Mouse (Mus musculus): ENCODE results near the gene Cdh13. TPM values are rescaled to one million over a fixed set of nuclear protein-coding genes. Genes with fewer than 3 reads are reported as not detected.
A peak's percentile ranks its signal among the peaks of the same experiment; 100 is the strongest.

Gene Cdh13
- polyA plus RNA-seq, 1 experiment from 2014 or later, result 24.3 TPM

GRCm38 (mm10) chr8:119304196-119304595 lies 1020.7 kb downstream of the Cdh13 start:
- H3K27ac ChIP-seq (replicated peaks; ENCODE audit: low read depth, low read length), result no peak overlapping the region
- ATAC-seq (ENCODE audit: low read depth), result no peak

GRCm38 (mm10) chr8:119311412-119311811 lies 1027.9 kb downstream of the Cdh13 start:
- no peak overlapping the region for H3K9ac ChIP-seq (ENCODE audit: low read depth, low read length)
- H3K27ac ChIP-seq (replicated peaks; ENCODE audit: low read depth, low read length), result no peak overlapping the region
- no peaks in the 10 kb centered on the region for H3K9me3 ChIP-seq (ENCODE audit: control insufficient read depth, low read length)
- ATAC-seq (ENCODE audit: low read depth) (no peak), DNase-seq (ENCODE audit: low spot score) (no peak)
- no peaks in the 10 kb centered on the region for H3K27me3 ChIP-seq (replicated peaks; ENCODE audit: control insufficient read depth, insufficient read depth, low read length)
- H3K36me3 ChIP-seq (ENCODE audit: control insufficient read depth, insufficient read depth, low read length), result no peaks in the 10 kb centered on the region
- WGBS, result 28% methylated on average over 3 of the region's 3 CpGs
- no peak overlapping the region for H3K4me2 ChIP-seq (ENCODE audit: low read depth, low read length)
- H3K4me1 ChIP-seq (ENCODE audit: control insufficient read depth, insufficient read depth, low read length), result no peaks in the 10 kb centered on the region
- no peak overlapping the region for H3K4me3 ChIP-seq (ENCODE audit: low read depth, low read length)

More at GRCm38 (mm10) chr8:119304196-119304595, 1020.7 kb downstream of the Cdh13 start:
- WGBS, result 73% methylated on average over 8 of the region's 8 CpGs
- H3K4me1 ChIP-seq (ENCODE audit: control insufficient read depth, insufficient read depth, low read length), result no peaks in the 10 kb centered on the region
- 0 out of 2 replicates have a peak, but pooled peaks cover 14% of the 10 kb centered on the region for H3K9me3 ChIP-seq (ENCODE audit: control insufficient read depth, low read length)
- no peaks in the 10 kb centered on the region for H3K36me3 ChIP-seq (ENCODE audit: control insufficient read depth, insufficient read depth, low read length)
- no peak overlapping the region for H3K4me2 ChIP-seq (ENCODE audit: low read depth, low read length)
- H3K4me3 ChIP-seq (ENCODE audit: low read depth, low read length), result no peak overlapping the region
- DNase-seq (ENCODE audit: low spot score), result no peak
- no peaks in the 10 kb centered on the region for H3K27me3 ChIP-seq (replicated peaks; ENCODE audit: control insufficient read depth, insufficient read depth, low read length)
- no peak overlapping the region for H3K9ac ChIP-seq (ENCODE audit: low read depth, low read length)

- no peak overlapping the region for H3K4me3 ChIP-seq (ENCODE audit: low read depth, low read length)
- H3K9me3 ChIP-seq (ENCODE audit: control insufficient read depth, low read length), result no peaks in the 10 kb centered on the region
- DNase-seq (ENCODE audit: low spot score) (no peak), ATAC-seq (ENCODE audit: low read depth) (no peak)
- no peaks in the 10 kb centered on the region for H3K36me3 ChIP-seq (ENCODE audit: control insufficient read depth, insufficient read depth, low read length)
- H3K27me3 ChIP-seq (replicated peaks; ENCODE audit: control insufficient read depth, insufficient read depth, low read length), result no peaks in the 10 kb centered on the region; the same call in 1 of the 2 replicates
- H3K9ac ChIP-seq (ENCODE audit: low read depth, low read length), result no peak overlapping the region
- no peaks in the 10 kb centered on the region for H3K4me1 ChIP-seq (ENCODE audit: control insufficient read depth, insufficient read depth, low read length)
- WGBS, result 51% methylated on average over 6 of the region's 6 CpGs
- no peak overlapping the region for H3K27ac ChIP-seq (replicated peaks; ENCODE audit: low read depth, low read length)
- H3K4me2 ChIP-seq (ENCODE audit: low read depth, low read length), result no peak overlapping the region
These were observed 1039.7 kb downstream of the Cdh13 start for GRCm38 (mm10) chr8:119323215-119323614.

GRCm38 (mm10) chr8:119339546-119339945 lies 1056.0 kb downstream of the Cdh13 start:
- Histone ChIP-seq H3K4me1 (ENCODE audit: control insufficient read depth, insufficient read depth, low read length) (no peaks in the 10 kb centered on the region), H3K4me3 (ENCODE audit: low read depth, low read length) (no peak overlapping the region), H3K27me3 (replicated peaks; ENCODE audit: control insufficient read depth, insufficient read depth, low read length) (no peaks in the 10 kb centered on the region; the same call in 1 of the 2 replicates), H3K36me3 (ENCODE audit: control insufficient read depth, insufficient read depth, low read length) (no peaks in the 10 kb centered on the region), H3K4me2 (ENCODE audit: low read depth, low read length) (no peak overlapping the region), H3K9me3 (ENCODE audit: control insufficient read depth, low read length) (peaks cover 19% of the 10 kb centered on the region), H3K9ac (ENCODE audit: low read depth, low read length) (no peak overlapping the region), H3K27ac (replicated peaks; ENCODE audit: low read depth, low read length) (no peak overlapping the region)
- WGBS, result 76% methylated on average over 4 of the region's 4 CpGs
- ATAC-seq (ENCODE audit: low read depth), result no peak
- no peak for DNase-seq (ENCODE audit: low spot score)

DNA sequence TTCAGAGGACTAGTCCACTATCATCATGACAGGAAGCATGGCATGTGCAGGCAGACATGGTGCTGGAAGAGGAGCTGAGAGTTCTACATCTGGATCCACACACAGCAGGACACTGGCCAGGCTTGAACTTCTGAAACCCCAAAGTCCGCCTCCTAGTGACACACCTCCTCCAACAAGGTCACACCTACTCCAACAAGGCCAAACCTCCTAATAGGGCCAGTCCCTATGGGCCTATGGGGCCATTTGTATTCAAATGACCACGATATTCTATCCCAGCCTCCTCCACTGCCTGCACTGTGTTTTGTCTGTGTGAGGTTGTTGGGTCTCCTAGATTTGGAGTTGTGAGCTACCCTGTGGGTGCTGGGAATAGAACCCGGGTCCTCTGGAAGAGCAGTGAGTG lies 1060.1 kb downstream of the Cdh13 start:
- Histone ChIP-seq H3K9me3 (ENCODE audit: control insufficient read depth, low read length) (peaks cover 13% of the 10 kb centered on the region), H3K9ac (ENCODE audit: low read depth, low read length) (no peak overlapping the region), H3K27me3 (replicated peaks; ENCODE audit: control insufficient read depth, insufficient read depth, low read length) (no peaks in the 10 kb centered on the region; the same call in 1 of the 2 replicates), H3K27ac (replicated peaks; ENCODE audit: low read depth, low read length) (0 out of 2 replicates have a peak overlapping the region, but pooled peaks have one; percentile 33), H3K4me2 (ENCODE audit: low read depth, low read length) (peak overlapping the region; percentile 65), H3K4me3 (ENCODE audit: low read depth, low read length) (peak overlapping the region; percentile 72; the same call in 1 of the 2 replicates), H3K4me1 (ENCODE audit: control insufficient read depth, insufficient read depth, low read length) (peaks cover 5% of the 10 kb centered on the region), H3K36me3 (ENCODE audit: control insufficient read depth, insufficient read depth, low read length) (peaks cover 24% of the 10 kb centered on the region)
- DNase-seq (ENCODE audit: low spot score), result no peak
- ATAC-seq (ENCODE audit: low read depth), result no peak
- 81% methylated on average over 3 of the region's 3 CpGs for WGBS

- WGBS, result 3% methylated on average over 37 of the region's 52 CpGs
These were observed 1060.8 kb downstream of the Cdh13 start, which contains the start of gene Hsbp1 for GRCm38 (mm10) chr8:119344190-119344856. TSS of gene Hsbp1 (plus strand) at chr8:119344488.

DNA sequence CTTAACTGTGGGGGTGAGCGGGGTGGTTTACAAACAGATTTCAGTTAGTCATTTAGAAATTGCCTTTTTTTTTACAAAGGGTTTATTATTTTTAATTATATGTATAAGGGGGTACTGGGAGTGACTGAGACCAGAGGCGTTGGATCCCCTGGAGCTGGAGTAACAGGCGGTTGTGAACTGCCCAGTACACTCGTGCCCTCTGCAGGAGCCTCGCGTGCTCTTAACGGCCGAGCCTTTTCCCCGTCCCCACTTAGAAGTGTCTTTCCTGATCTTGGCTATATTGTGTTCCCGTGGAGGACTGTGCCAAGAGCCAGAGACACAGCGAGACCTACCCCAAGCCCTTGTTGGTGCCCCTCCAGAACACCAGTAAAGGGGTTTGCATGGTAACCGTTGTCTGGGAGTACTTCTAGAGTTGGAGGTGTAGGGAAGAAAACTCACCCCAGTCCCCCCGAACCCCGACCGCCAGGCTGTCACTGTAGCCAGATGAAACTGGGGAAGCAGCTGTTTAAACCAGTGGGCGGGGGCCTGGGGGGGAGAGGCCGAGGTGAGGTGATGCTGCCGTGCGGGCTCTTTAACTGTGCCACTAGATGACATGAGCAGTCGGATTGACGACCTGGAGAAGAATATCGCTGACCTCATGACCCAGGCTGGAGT lies 1061.6 kb downstream of the Cdh13 start:
- Histone ChIP-seq H3K9ac (ENCODE audit: low read depth, low read length) (peak overlapping the region; percentile 85), H3K4me1 (ENCODE audit: control insufficient read depth, insufficient read depth, low read length) (peaks cover 5% of the 10 kb centered on the region), H3K9me3 (ENCODE audit: control insufficient read depth, low read length) (peaks cover 11% of the 10 kb centered on the region), H3K27me3 (replicated peaks; ENCODE audit: control insufficient read depth, insufficient read depth, low read length) (no peaks in the 10 kb centered on the region; the same call in 1 of the 2 replicates), H3K36me3 (ENCODE audit: control insufficient read depth, insufficient read depth, low read length) (peaks cover 36% of the 10 kb centered on the region), H3K4me2 (ENCODE audit: low read depth, low read length) (peak overlapping the region; percentile 65), H3K4me3 (ENCODE audit: low read depth, low read length) (peak overlapping the region; percentile 72), H3K27ac (replicated peaks; ENCODE audit: low read depth, low read length) (no peak overlapping the region)
- DNase-seq (ENCODE audit: low spot score), result no peak
- no peak for ATAC-seq (ENCODE audit: low read depth)
- 53% methylated on average over 22 of the region's 22 CpGs for WGBS

More at GRCm38 (mm10) chr8:119344190-119344856, 1060.8 kb downstream of the Cdh13 start, which contains the start of gene Hsbp1:
- Histone ChIP-seq H3K27ac (replicated peaks; ENCODE audit: low read depth, low read length) (peak within 1 kb of the TSS; percentile 33; the same call in 1 of the 2 replicates), H3K27me3 (replicated peaks; ENCODE audit: control insufficient read depth, insufficient read depth, low read length) (no peaks in the 10 kb centered on the region; the same call in 1 of the 2 replicates), H3K9ac (ENCODE audit: low read depth, low read length) (peak within 1 kb of the TSS; percentile 85), H3K36me3 (ENCODE audit: control insufficient read depth, insufficient read depth, low read length) (peaks cover 31% of the 10 kb centered on the region), H3K4me2 (ENCODE audit: low read depth, low read length) (peak within 1 kb of the TSS; percentile 65), H3K9me3 (ENCODE audit: control insufficient read depth, low read length) (peaks cover 11% of the 10 kb centered on the region), H3K4me3 (ENCODE audit: low read depth, low read length) (peak within 1 kb of the TSS; percentile 72), H3K4me1 (ENCODE audit: control insufficient read depth, insufficient read depth, low read length) (peaks cover 5% of the 10 kb centered on the region)
- peak; percentile 99 for DNase-seq (ENCODE audit: low spot score)
- ATAC-seq (ENCODE audit: low read depth), result peak; percentile 99

DNA sequence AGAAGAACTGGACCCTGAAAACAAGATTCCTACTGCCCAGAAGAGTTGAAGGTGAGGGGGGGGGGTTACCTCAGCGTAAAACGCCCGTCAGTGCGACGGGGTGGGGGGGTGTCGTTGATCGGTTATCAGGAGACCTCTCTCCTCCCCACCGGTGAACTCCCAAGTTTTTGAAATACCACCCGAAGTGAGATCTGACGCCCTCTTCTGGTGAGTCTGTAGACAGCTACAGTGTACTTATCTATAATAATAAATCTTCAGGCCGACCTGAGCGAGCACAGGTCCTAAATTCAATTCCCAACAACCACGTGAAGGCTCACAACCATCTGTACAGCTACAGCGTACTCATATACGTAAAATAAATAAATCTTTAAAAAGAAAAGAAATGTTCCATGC lies 1062.1 kb downstream of the Cdh13 start:
- peaks cover 5% of the 10 kb centered on the region for H3K4me1 ChIP-seq (ENCODE audit: control insufficient read depth, insufficient read depth, low read length)
- WGBS, result 82% methylated on average over 15 of the region's 15 CpGs
- no peak overlapping the region for H3K9ac ChIP-seq (ENCODE audit: low read depth, low read length)
- H3K27ac ChIP-seq (replicated peaks; ENCODE audit: low read depth, low read length), result no peak overlapping the region
- H3K4me3 ChIP-seq (ENCODE audit: low read depth, low read length), result no peak overlapping the region
- H3K27me3 ChIP-seq (replicated peaks; ENCODE audit: control insufficient read depth, insufficient read depth, low read length), result no peaks in the 10 kb centered on the region; the same call in 1 of the 2 replicates
- H3K9me3 ChIP-seq (ENCODE audit: control insufficient read depth, low read length), result peaks cover 11% of the 10 kb centered on the region
- DNase-seq (ENCODE audit: low spot score), result no peak
- H3K4me2 ChIP-seq (ENCODE audit: low read depth, low read length), result peak overlapping the region; percentile 65
- ATAC-seq (ENCODE audit: low read depth), result no peak
- peaks cover 36% of the 10 kb centered on the region for H3K36me3 ChIP-seq (ENCODE audit: control insufficient read depth, insufficient read depth, low read length)
